Mouse (Mus musculus) G1E (cell line): Measurements from ENCODE around the gene Cand1. TPM values are rescaled to one million over a fixed set of nuclear protein-coding genes. Genes with fewer than 3 reads are reported as not detected.

Experiments used
- ATAC-seq: 2 replicates; pipeline ENCODE4 v1.8.0; 2016; ENCODE audit warnings: mild to moderate bottlenecking; ENCODE audit not compliant: insufficient number of reproducible peaks, poor library complexity, low FRiP score, severe bottlenecking; ENCODE audit errors: extremely low read depth
- DNase-seq: peaks from one replicate; pipeline ENCODE4 v3.0.0; 2012; ENCODE audit warnings: low spot score
- H3K27me3 ChIP-seq: 2 replicates; pipeline ENCODE4 v1.6.1; 2012; ENCODE audit warnings: mild to moderate bottlenecking, low read length, inconsistent platforms; ENCODE audit not compliant: insufficient read depth
- H3K36me3 ChIP-seq: replicated peaks from 2 replicates; pipeline ENCODE3; 2012; ENCODE audit warnings: mild to moderate bottlenecking, inconsistent platforms
- H3K4me1 ChIP-seq: 2 replicates; pipeline ENCODE4 v1.6.1; 2012; ENCODE audit warnings: low read depth, low read length, inconsistent platforms, mixed read lengths; ENCODE audit not compliant: insufficient read depth
- H3K4me3 ChIP-seq: 2 replicates; pipeline ENCODE4 v1.5.1; 2012; ENCODE audit warnings: low read depth, mild to moderate bottlenecking, inconsistent platforms, low read length, moderate library complexity, mixed read lengths
- H3K9me3 ChIP-seq: replicated peaks from 2 replicates; pipeline ENCODE4 v1.6.1; 2012; ENCODE audit warnings: inconsistent platforms
- CTCF ChIP-seq: IDR thresholded peaks from 2 replicates; pipeline ENCODE4 v1.5.1; 2012; ENCODE audit warnings: low read depth, low read length, inconsistent platforms, mixed read lengths
- GATA1 ChIP-seq: IDR thresholded peaks from 2 replicates; pipeline ENCODE4 v1.6.1; 2012; ENCODE audit warnings: borderline replicate concordance, low read length, inconsistent platforms, mixed read lengths
- GATA2 ChIP-seq: IDR thresholded peaks from 2 replicates; pipeline ENCODE4 v1.6.1; 2012; ENCODE audit warnings: low read depth, low read length, inconsistent platforms, borderline replicate concordance
- POLR2AphosphoS5 ChIP-seq: IDR thresholded peaks from 2 replicates; pipeline ENCODE4 v1.6.1; 2012; ENCODE audit warnings: low read depth, low read length, inconsistent platforms; ENCODE audit not compliant: insufficient replicate concordance
- TAL1 ChIP-seq: conservative IDR thresholded peaks from 2 replicates; pipeline ENCODE4 v1.6.1; 2012; ENCODE audit warnings: low read depth, low read length, inconsistent platforms, mixed read lengths
- polyA plus RNA-seq: library from polyadenylated mRNA; stranded (reverse); fragments of >175 nt; gene quantifications from 2 replicates; pipeline ENCODE4 v1.2.3, GENCODE M21; 2012
- total RNA-seq, 2 experiments: library from RNA; stranded (forward) in 1 of 2; stranded (reverse) in 1 of 2; fragments of 200-1000 nt in 1 of 2; fragments of >200 nt in 1 of 2; fragmentation: Nextera tagmentation in 1 of 2; gene quantifications; 2 replicates each; pipeline ENCODE4 v1.2.3; 2014 to 2017

Cand1 gene
- total and polyA plus RNA-seq, 3 experiments: 40.9 to 195 (median 99.7) TPM

DNA sequence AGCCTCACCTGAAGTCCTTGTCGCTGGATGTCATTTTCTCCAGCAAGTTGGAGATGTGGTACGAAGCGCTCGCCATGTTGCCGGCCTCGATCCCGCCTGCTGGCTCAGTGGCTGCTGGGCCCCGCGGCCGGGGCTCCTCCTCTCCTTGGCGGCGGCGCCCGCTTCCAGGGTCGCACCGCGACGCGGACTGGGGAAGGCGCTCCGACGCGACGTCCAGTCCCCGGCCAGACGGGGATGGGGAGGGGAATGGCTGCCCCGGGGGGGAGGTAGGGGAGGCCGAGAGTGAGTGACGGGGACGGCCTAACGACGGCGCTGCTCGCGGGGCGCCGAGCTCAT, 254 bp downstream of the Cand1 start:
- DNase-seq (no peak), ATAC-seq (no peak)
- Histone ChIP-seq H3K36me3 (peaks cover 22% of the 10 kb centered on the region), H3K4me1 (peaks cover 36% of the 10 kb centered on the region), H3K27me3 (no peaks in the 10 kb centered on the region), H3K9me3 (no peaks in the 10 kb centered on the region), H3K4me3 (peak overlapping the region; percentile 98)
- TF ChIP-seq CTCF (no peak), GATA2 (no peak), GATA1 (no peak), POLR2AphosphoS5 (no peak), TAL1 (no peak)

DNA sequence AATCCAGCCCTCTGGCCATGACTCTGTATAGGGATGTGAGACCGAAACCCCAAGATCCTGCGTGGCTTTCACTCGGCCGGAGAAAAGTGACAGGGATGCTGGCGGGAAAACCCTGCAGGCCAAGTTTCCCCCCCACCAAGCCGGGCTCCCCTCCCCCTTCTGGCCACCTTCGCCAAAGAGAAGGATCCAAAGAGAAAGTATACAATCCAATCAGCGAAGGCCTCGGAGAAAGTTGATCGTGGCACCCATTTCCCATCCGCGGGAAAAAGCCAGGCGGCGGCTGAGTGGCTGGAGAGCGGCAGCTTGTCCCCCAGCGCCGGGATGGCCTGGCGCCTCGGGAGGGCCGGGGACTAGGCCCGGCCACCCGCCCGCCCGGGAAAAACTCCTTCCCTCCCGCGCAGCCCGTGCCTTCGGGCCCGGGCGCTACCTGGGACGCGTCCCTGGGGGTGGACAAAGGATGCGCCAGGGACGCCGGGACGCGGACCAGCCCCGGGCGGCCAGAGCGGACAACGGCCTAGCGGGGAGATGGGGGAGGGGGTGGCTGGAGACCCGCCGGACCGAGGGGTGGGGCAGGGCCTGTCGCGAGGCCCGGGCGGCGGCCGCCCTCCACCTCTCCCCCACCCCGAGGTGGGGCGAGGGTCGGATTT, 747 bp downstream of the Cand1 start:
- DNase-seq (peak; percentile 45), ATAC-seq (no peak)
- peaks cover 26% of the 10 kb centered on the region for H3K36me3 ChIP-seq
- H3K4me3 ChIP-seq: peak overlapping the region; percentile 98
- H3K4me1 ChIP-seq: peaks cover 40% of the 10 kb centered on the region
- H3K27me3 ChIP-seq: no peaks in the 10 kb centered on the region
- no peak for TF ChIP-seq CTCF
- no peak for TF ChIP-seq GATA1
- no peak for TF ChIP-seq TAL1
- TF ChIP-seq POLR2AphosphoS5: no peak
- no peaks in the 10 kb centered on the region for H3K9me3 ChIP-seq

DNA sequence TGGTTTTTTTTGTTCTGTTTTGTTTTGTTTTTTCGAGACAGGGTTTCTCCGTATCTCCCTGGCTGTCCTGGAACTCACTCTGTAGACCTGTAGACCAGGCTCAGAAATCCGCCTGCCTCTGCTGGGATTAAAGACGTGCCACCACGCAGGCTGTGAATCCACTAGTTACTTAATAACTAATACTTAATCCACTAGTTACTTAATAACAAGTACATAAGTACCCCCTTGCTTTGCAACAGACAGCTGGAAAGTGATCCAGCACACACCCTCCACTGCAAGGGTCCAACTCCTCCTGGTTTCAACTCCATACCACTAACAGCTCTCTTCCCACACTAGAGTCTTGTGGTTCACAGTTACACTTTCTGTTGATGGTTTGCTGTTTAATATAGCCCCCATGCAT, 8.3 kb downstream of the Cand1 start:
- ATAC-seq: no peak
- no peaks in the 10 kb centered on the region for H3K27me3 ChIP-seq
- no peaks in the 10 kb centered on the region for H3K9me3 ChIP-seq
- no peak for DNase-seq
- H3K4me1 ChIP-seq: peaks cover 64% of the 10 kb centered on the region
- peaks cover 68% of the 10 kb centered on the region for H3K36me3 ChIP-seq
- TF ChIP-seq TAL1 (no peak), CTCF (no peak), GATA1 (no peak), POLR2AphosphoS5 (no peak), GATA2 (no peak)
- H3K4me3 ChIP-seq: no peak overlapping the region

DNA sequence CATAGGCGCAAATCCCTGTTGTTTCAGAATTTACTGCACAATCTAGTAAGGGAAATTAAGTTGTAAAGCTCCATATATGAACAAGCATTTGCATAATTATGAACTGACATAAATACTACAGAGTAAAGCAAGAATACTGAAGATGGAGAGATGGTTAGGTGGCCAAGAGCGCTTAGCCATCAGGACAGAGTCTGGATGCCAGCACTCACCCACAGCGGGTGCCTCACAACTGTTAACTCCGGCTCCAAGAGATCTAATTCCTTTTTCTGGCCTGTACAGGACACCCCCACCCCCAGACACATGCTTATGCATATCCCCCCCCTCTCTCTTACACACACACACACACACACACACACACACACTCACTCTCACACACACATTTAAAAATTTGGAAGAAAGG, 9.2 kb downstream of the Cand1 start:
- no peaks in the 10 kb centered on the region for H3K27me3 ChIP-seq
- ATAC-seq (no peak), DNase-seq (no peak)
- H3K9me3 ChIP-seq: no peaks in the 10 kb centered on the region
- peaks cover 61% of the 10 kb centered on the region for H3K4me1 ChIP-seq
- TF ChIP-seq GATA1: no peak
- TF ChIP-seq TAL1: no peak
- TF ChIP-seq GATA2: no peak
- no peak for TF ChIP-seq CTCF
- TF ChIP-seq POLR2AphosphoS5: no peak
- no peak overlapping the region; the same call in 1 of the 2 replicates for H3K4me3 ChIP-seq
- peaks cover 73% of the 10 kb centered on the region for H3K36me3 ChIP-seq

DNA sequence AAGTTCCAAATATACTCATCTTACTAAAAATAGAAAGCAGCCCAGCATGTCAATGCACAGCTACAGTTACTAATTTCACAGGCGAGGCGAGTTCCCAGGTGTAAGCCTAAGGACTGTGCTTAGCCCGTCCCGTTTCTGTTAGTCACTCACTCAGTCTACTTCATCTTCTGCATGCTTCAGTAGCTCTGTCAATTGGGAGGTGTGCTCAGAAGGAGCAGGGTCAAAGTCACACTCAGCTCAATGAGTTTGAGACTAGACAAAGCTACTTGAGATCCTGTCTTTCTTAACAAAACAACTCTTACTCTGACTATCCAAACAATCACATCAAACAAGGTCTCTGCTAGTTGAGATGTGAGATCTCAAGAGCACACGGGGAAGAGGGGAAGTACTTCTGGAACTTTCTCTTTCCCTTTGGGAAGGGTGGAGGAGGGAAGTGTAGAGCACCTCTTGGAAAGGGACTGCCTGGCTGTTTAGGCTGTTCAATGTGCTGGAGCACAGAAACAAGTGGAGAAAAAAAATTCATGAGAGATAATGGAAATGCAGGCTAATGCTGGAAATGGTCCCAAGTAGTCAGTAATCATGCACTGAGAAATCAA, 9.7 kb downstream of the Cand1 start:
- no peak for TF ChIP-seq POLR2AphosphoS5
- TF ChIP-seq TAL1: no peak
- no peak for TF ChIP-seq GATA2
- no peak for TF ChIP-seq GATA1
- no peak for TF ChIP-seq CTCF
- no peaks in the 10 kb centered on the region for H3K9me3 ChIP-seq
- no peaks in the 10 kb centered on the region for H3K27me3 ChIP-seq
- peaks cover 72% of the 10 kb centered on the region for H3K36me3 ChIP-seq
- DNase-seq: peak; percentile 8
- peak; percentile 69 for ATAC-seq
- H3K4me3 ChIP-seq: no peak overlapping the region; the same call in 1 of the 2 replicates
- H3K4me1 ChIP-seq: peaks cover 56% of the 10 kb centered on the region

DNA sequence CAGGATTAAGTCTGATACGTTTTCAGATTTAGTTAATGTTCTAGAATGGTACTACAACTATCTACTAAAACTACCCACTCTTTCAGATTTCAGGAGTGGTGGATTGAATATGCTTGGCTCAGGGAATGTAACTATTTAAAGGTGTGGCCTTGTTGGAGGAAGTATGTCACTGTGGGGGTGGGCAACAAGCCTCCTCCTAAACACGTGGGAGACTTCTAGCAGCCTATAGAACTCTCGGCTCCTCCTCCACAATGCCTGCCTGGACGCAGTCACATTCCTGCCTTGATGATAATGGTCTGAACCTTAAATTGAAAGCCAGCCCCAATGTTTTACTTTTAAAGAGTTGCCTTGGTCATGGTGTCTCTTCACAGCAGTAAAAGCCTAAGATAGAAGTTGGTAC, 16.2 kb downstream of the Cand1 start:
- Histone ChIP-seq H3K36me3 (peaks cover 84% of the 10 kb centered on the region), H3K9me3 (no peaks in the 10 kb centered on the region), H3K4me1 (peaks cover 26% of the 10 kb centered on the region), H3K4me3 (no peak overlapping the region), H3K27me3 (no peaks in the 10 kb centered on the region)
- TF ChIP-seq GATA1 (no peak), TAL1 (no peak), POLR2AphosphoS5 (no peak), CTCF (no peak), GATA2 (no peak)
- ATAC-seq: no peak
- DNase-seq: no peak

DNA sequence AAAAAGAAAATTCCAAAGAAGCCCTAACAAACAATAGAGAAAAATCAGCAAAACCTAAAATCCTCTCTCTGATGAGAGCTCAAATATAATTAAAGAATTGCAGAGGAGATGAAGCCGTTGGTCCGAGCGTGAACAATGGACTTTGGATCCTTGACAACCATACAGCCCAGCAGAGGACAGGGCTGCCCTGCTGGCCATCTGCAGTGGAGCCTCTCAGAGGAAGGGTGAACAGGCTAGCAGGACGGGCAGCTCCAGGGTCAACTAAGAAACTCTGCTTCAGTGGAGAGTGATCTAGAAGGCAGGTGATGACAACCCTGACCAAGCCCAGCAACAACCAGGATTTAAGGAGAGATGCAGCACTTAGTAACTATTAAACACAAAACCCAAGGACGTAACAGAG, 18.2 kb downstream of the Cand1 start:
- no peak for TF ChIP-seq GATA1
- no peak for DNase-seq
- Histone ChIP-seq H3K27me3 (no peaks in the 10 kb centered on the region), H3K36me3 (peaks cover 92% of the 10 kb centered on the region), H3K4me1 (peaks cover 26% of the 10 kb centered on the region), H3K4me3 (no peak overlapping the region), H3K9me3 (no peaks in the 10 kb centered on the region)
- ATAC-seq: no peak; the same call in 1 of the 2 replicates
